In the genomic region with DNA sequence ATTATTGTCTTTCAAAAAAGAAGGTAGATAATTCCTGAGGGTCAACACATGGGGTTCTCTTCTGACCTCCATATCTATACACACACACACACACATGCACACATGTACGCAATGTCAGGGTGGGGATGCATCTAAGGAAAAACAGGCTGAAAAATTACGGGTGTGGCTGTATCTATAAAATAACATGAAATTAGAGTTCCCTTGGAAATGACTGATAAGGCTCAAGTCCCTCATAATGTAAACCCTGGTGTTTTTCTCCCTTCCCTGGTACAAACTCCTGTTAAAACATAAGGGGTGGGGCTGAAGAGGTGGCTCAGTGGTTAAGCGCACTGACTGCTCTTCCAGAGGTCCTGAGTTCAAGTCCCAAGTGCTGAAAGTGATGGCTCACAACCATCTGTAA, we compare ENCODE assay signal across 18 mouse cellular contexts. TPM values are rescaled to one million over a fixed set of nuclear protein-coding genes. Genes with fewer than 3 reads are reported as not detected.
DNase-seq lines count a peak whose midpoint lies in the region; ATAC-seq and TF ChIP-seq lines count a peak whose summit lies in the region.
"Had no signal": no experiment of that assay in that cellular context is flagged by ENCODE, and none has a peak within 500 bp of the region (broad histone marks: within the 10 kb centered on the region; RNA-seq: fewer than 3 reads in every experiment).

No protein-coding gene starts in this region.

- no peak for TF ChIP-seq POLR2A in cerebellum, adult 2 months (IDR thresholded peaks at IDR 0.05; ENCODE audit: borderline replicate concordance, insufficient read depth, low read length)

- peaks cover 7% of the 10 kb centered on the region; the same call in 1 of the 2 replicates for H3K36me3 ChIP-seq in forebrain, postnatal 0 days (ENCODE audit: insufficient read depth)
- no peaks in the 10 kb centered on the region for H3K36me3 ChIP-seq in forebrain, embryonic 11.5 days (ENCODE audit: control insufficient read depth, insufficient read depth, low read length)
- H3K36me3 ChIP-seq in midbrain, embryonic 15.5 days (replicated peaks): no peaks in the 10 kb centered on the region
- peaks cover 12% of the 10 kb centered on the region; the same call in 1 of the 2 replicates for H3K36me3 ChIP-seq in midbrain, embryonic 13.5 days
- H3K36me3 ChIP-seq in liver, embryonic 12.5 days: peaks cover 7% of the 10 kb centered on the region
- peaks cover 3% of the 10 kb centered on the region; the same call in 1 of the 2 replicates for H3K36me3 ChIP-seq in neural tube, embryonic 15.5 days

- ATAC-seq in forebrain, postnatal 0 days: no peak
- no peak for ATAC-seq in forebrain, embryonic 11.5 days (replicated peaks; ENCODE audit: low FRiP score)
- no peak for ATAC-seq in midbrain, embryonic 15.5 days (replicated peaks)
- ATAC-seq in midbrain, embryonic 13.5 days: no peak
- peak; percentile 64 for ATAC-seq in liver, embryonic 12.5 days
- no peak for ATAC-seq in neural tube, embryonic 15.5 days (ENCODE audit: low FRiP score)

- DNase-seq in forebrain, postnatal 0 days: no peak
- no peak for DNase-seq in forebrain, embryonic 11.5 days (ENCODE audit: low spot score)
- no peak for DNase-seq in ovary, postnatal 14 days (ENCODE audit: low spot score)
- no peak for DNase-seq in cerebellum, adult 2 months
- DNase-seq: cerebellum, postnatal 25 days; heart, adult 11 months; kidney, adult 11 months; lung, adult 18-20 months; thymus, adult 18-20 months had no signal

- H3K4me3 ChIP-seq in forebrain, postnatal 0 days (ENCODE audit: low read depth, low read length): no peak overlapping the region
- H3K4me3 ChIP-seq in forebrain, embryonic 11.5 days (ENCODE audit: low read depth, low read length): no peak overlapping the region
- no peak overlapping the region for H3K4me3 ChIP-seq in midbrain, embryonic 15.5 days
- no peak overlapping the region for H3K4me3 ChIP-seq in midbrain, embryonic 13.5 days (replicated peaks)
- no peak overlapping the region; the same call in 1 of the 2 replicates for H3K4me3 ChIP-seq in liver, embryonic 12.5 days
- H3K4me3 ChIP-seq in neural tube, embryonic 15.5 days (replicated peaks): no peak overlapping the region
- H3K4me3 ChIP-seq in cerebellum, adult 2 months (replicated peaks; ENCODE audit: insufficient read depth, low read depth, low read length): no peak overlapping the region
- H3K4me3 ChIP-seq: megakaryocyte, embryonic 14.5 days had no signal

- TF ChIP-seq CTCF in forebrain, postnatal 0 days (IDR thresholded peaks at IDR 0.05; ENCODE audit: low read depth): no peak
- TF ChIP-seq CTCF in cerebellum, adult 2 months (IDR thresholded peaks at IDR 0.05; ENCODE audit: borderline replicate concordance, insufficient read depth, low read depth, low read length): no peak

- H3K9me3 ChIP-seq in forebrain, postnatal 0 days (ENCODE audit: low read length): no peaks in the 10 kb centered on the region
- no peaks in the 10 kb centered on the region for H3K9me3 ChIP-seq in forebrain, embryonic 11.5 days (ENCODE audit: control insufficient read depth, low read length)
- H3K9me3 ChIP-seq in midbrain, embryonic 15.5 days: no peaks in the 10 kb centered on the region
- no peaks in the 10 kb centered on the region for H3K9me3 ChIP-seq in midbrain, embryonic 13.5 days
- no peaks in the 10 kb centered on the region for H3K9me3 ChIP-seq in liver, embryonic 12.5 days (replicated peaks)
- no peaks in the 10 kb centered on the region for H3K9me3 ChIP-seq in neural tube, embryonic 15.5 days (replicated peaks)
- H3K9me3 ChIP-seq: embryonic facial prominence, embryonic 13.5 days; megakaryocyte, embryonic 14.5 days had no signal

- no peaks in the 10 kb centered on the region for H3K27me3 ChIP-seq in forebrain, postnatal 0 days (ENCODE audit: insufficient read depth, low read length)
- H3K27me3 ChIP-seq in forebrain, embryonic 11.5 days (ENCODE audit: control insufficient read depth, insufficient read depth, low read length): no peaks in the 10 kb centered on the region
- no peaks in the 10 kb centered on the region for H3K27me3 ChIP-seq in midbrain, embryonic 15.5 days (replicated peaks)
- H3K27me3 ChIP-seq in midbrain, embryonic 13.5 days: no peaks in the 10 kb centered on the region
- no peaks in the 10 kb centered on the region for H3K27me3 ChIP-seq in liver, embryonic 12.5 days (replicated peaks)
- H3K27me3 ChIP-seq in neural tube, embryonic 15.5 days (replicated peaks): no peaks in the 10 kb centered on the region
- no peaks in the 10 kb centered on the region for H3K27me3 ChIP-seq in cerebellum, adult 2 months (ENCODE audit: control insufficient read depth, insufficient read depth, low read length)
- H3K27me3 ChIP-seq: embryonic facial prominence, embryonic 13.5 days; megakaryocyte, embryonic 14.5 days had no signal

- no peak overlapping the region for H3K9ac ChIP-seq in forebrain, postnatal 0 days
- H3K9ac ChIP-seq in forebrain, embryonic 11.5 days (ENCODE audit: low read length): no peak overlapping the region
- no peak overlapping the region for H3K9ac ChIP-seq in midbrain, embryonic 15.5 days
- H3K9ac ChIP-seq in midbrain, embryonic 13.5 days (replicated peaks): no peak overlapping the region
- no peak overlapping the region for H3K9ac ChIP-seq in liver, embryonic 12.5 days
- H3K9ac ChIP-seq in neural tube, embryonic 15.5 days (replicated peaks): no peak overlapping the region

- 99% methylated on average over 3 of the region's 3 CpGs for WGBS in forebrain, postnatal 0 days
- 92% methylated on average over 3 of the region's 3 CpGs for WGBS in forebrain, embryonic 11.5 days
- WGBS in midbrain, embryonic 15.5 days: 90% methylated on average over 3 of the region's 3 CpGs
- WGBS in midbrain, embryonic 13.5 days: 94% methylated on average over 3 of the region's 3 CpGs
- WGBS in liver, embryonic 12.5 days (ENCODE audit: insufficient replicate concordance): 58% methylated on average over 3 of the region's 3 CpGs
- WGBS in neural tube, embryonic 15.5 days: 92% methylated on average over 3 of the region's 3 CpGs
- 92% methylated on average over 3 of the region's 3 CpGs for WGBS in cerebellum, adult 2 months

- H3K4me1 ChIP-seq in forebrain, postnatal 0 days (ENCODE audit: insufficient read depth): peaks cover 6% of the 10 kb centered on the region; the same call in 1 of the 2 replicates
- H3K4me1 ChIP-seq in forebrain, embryonic 11.5 days (replicated peaks; ENCODE audit: control insufficient read depth, insufficient read depth, low read length): no peaks in the 10 kb centered on the region
- H3K4me1 ChIP-seq in midbrain, embryonic 15.5 days: peaks cover 13% of the 10 kb centered on the region; the same call in 1 of the 2 replicates
- peaks cover 13% of the 10 kb centered on the region for H3K4me1 ChIP-seq in midbrain, embryonic 13.5 days (replicated peaks)
- H3K4me1 ChIP-seq in liver, embryonic 12.5 days: peaks cover 43% of the 10 kb centered on the region
- H3K4me1 ChIP-seq in neural tube, embryonic 15.5 days: peaks cover 20% of the 10 kb centered on the region
- no peaks in the 10 kb centered on the region for H3K4me1 ChIP-seq in cerebellum, adult 2 months (ENCODE audit: control insufficient read depth, insufficient read depth, low read length)

- 0 out of 2 replicates have a peak overlapping the region, but pooled peaks have one; percentile 57 for H3K4me2 ChIP-seq in forebrain, postnatal 0 days (ENCODE audit: low read depth)
- no peak overlapping the region for H3K4me2 ChIP-seq in forebrain, embryonic 11.5 days (ENCODE audit: low read depth, low read length, severe bottlenecking)
- peak overlapping the region; percentile 59; the same call in 1 of the 2 replicates for H3K4me2 ChIP-seq in midbrain, embryonic 15.5 days
- H3K4me2 ChIP-seq in midbrain, embryonic 13.5 days (replicated peaks): no peak overlapping the region; the same call in 1 of the 2 replicates
- no peak overlapping the region for H3K4me2 ChIP-seq in liver, embryonic 12.5 days
- peak overlapping the region; percentile 59 for H3K4me2 ChIP-seq in neural tube, embryonic 15.5 days

- no peak overlapping the region for H3K27ac ChIP-seq in forebrain, postnatal 0 days (ENCODE audit: low read depth, low read length)
- H3K27ac ChIP-seq in forebrain, embryonic 11.5 days (ENCODE audit: low read depth, low read length): no peak overlapping the region
- no peak overlapping the region for H3K27ac ChIP-seq in midbrain, embryonic 15.5 days
- H3K27ac ChIP-seq in midbrain, embryonic 13.5 days: no peak overlapping the region
- H3K27ac ChIP-seq in liver, embryonic 12.5 days: no peak overlapping the region
- H3K27ac ChIP-seq in neural tube, embryonic 15.5 days (replicated peaks): no peak overlapping the region
- no peak overlapping the region for H3K27ac ChIP-seq in cerebellum, adult 2 months (ENCODE audit: insufficient read depth, low read length)

RNA-seq across cellular contexts. Expression of a gene that starts 1.7 kb away (rescaled TPM):
- 27.5 and 28.9 TPM in 2 replicates for total RNA-seq in forebrain, postnatal 0 days (2014; rRNA removed)
- polyA plus RNA-seq in forebrain, postnatal 0 days (2015; fragmentation: Nextera tagmentation; extraction: Ambion mirVana): 19.5 and 27.4 TPM in 2 replicates
- polyA plus RNA-seq in forebrain, embryonic 11.5 days (2014; fragmentation: Nextera tagmentation; extraction: Ambion mirVana): 63.5 and 67.0 TPM in 2 replicates
- 27.8 and 31.7 TPM in 2 replicates for polyA plus RNA-seq in midbrain, embryonic 15.5 days (2015; fragmentation: Nextera tagmentation; extraction: Ambion mirVana)
- polyA plus RNA-seq in midbrain, embryonic 13.5 days (2015; fragmentation: Nextera tagmentation; extraction: Ambion mirVana): 26.7 and 27.8 TPM in 2 replicates
- 40.4 and 42.2 TPM in 2 replicates for polyA plus RNA-seq in liver, embryonic 12.5 days (2016; fragmentation: Nextera tagmentation; extraction: Ambion mirVana)
- 29.6 and 35.0 TPM in 2 replicates for polyA plus RNA-seq in neural tube, embryonic 15.5 days (2015; fragmentation: Nextera tagmentation; extraction: Ambion mirVana)
- polyA plus RNA-seq in cerebellum, adult 2 months (2012; rRNA removed): 17.5 and 18.6 TPM in 2 replicates

RNA-seq across cellular contexts. Expression of a gene that starts 13.1 kb away (rescaled TPM):
- total RNA-seq in forebrain, postnatal 0 days (2014; rRNA removed): not detected in 2 replicates
- not detected in 2 replicates for polyA plus RNA-seq in forebrain, postnatal 0 days (2015; fragmentation: Nextera tagmentation; extraction: Ambion mirVana)
- not detected in 2 replicates for polyA plus RNA-seq in forebrain, embryonic 11.5 days (2014; fragmentation: Nextera tagmentation; extraction: Ambion mirVana)
- polyA plus RNA-seq in midbrain, embryonic 15.5 days (2015; fragmentation: Nextera tagmentation; extraction: Ambion mirVana): 0.22 TPM in 1 of 2 replicates, not detected in the other
- not detected in 2 replicates for polyA plus RNA-seq in midbrain, embryonic 13.5 days (2015; fragmentation: Nextera tagmentation; extraction: Ambion mirVana)
- not detected in 2 replicates for polyA plus RNA-seq in liver, embryonic 12.5 days (2016; fragmentation: Nextera tagmentation; extraction: Ambion mirVana)
- not detected in 2 replicates for polyA plus RNA-seq in neural tube, embryonic 15.5 days (2015; fragmentation: Nextera tagmentation; extraction: Ambion mirVana)
- polyA plus RNA-seq in cerebellum, adult 2 months (2012; rRNA removed): not detected in 2 replicates
- total RNA-seq: left cerebral cortex, adult 2 months had no signal
- polyA plus RNA-seq: embryonic facial prominence, embryonic 13.5 days; heart, postnatal 0 days; neural tube, embryonic 14.5 days had no signal

RNA-seq across cellular contexts. Expression of a gene that starts 16.5 kb away (rescaled TPM):
- 40.1 and 44.9 TPM in 2 replicates for total RNA-seq in forebrain, postnatal 0 days (2014; rRNA removed)
- polyA plus RNA-seq in forebrain, postnatal 0 days (2015; fragmentation: Nextera tagmentation; extraction: Ambion mirVana): 23.7 and 25.5 TPM in 2 replicates
- 20.4 and 24.5 TPM in 2 replicates for polyA plus RNA-seq in forebrain, embryonic 11.5 days (2014; fragmentation: Nextera tagmentation; extraction: Ambion mirVana)
- polyA plus RNA-seq in midbrain, embryonic 15.5 days (2015; fragmentation: Nextera tagmentation; extraction: Ambion mirVana): 33.7 and 34.2 TPM in 2 replicates
- polyA plus RNA-seq in midbrain, embryonic 13.5 days (2015; fragmentation: Nextera tagmentation; extraction: Ambion mirVana): 28.1 and 29.3 TPM in 2 replicates
- polyA plus RNA-seq in liver, embryonic 12.5 days (2016; fragmentation: Nextera tagmentation; extraction: Ambion mirVana): 9.3 and 9.7 TPM in 2 replicates
- 26.0 and 28.5 TPM in 2 replicates for polyA plus RNA-seq in neural tube, embryonic 15.5 days (2015; fragmentation: Nextera tagmentation; extraction: Ambion mirVana)
- polyA plus RNA-seq in cerebellum, adult 2 months (2012; rRNA removed): 22.3 and 23.5 TPM in 2 replicates

RNA-seq across cellular contexts. Expression of a gene that starts 45.6 kb away (rescaled TPM):
- total RNA-seq in forebrain, postnatal 0 days (2014; rRNA removed): 2.4 and 4.6 TPM in 2 replicates
- 2.7 and 4.9 TPM in 2 replicates for polyA plus RNA-seq in forebrain, postnatal 0 days (2015; fragmentation: Nextera tagmentation; extraction: Ambion mirVana)
- 2.1 and 2.6 TPM in 2 replicates for polyA plus RNA-seq in forebrain, embryonic 11.5 days (2014; fragmentation: Nextera tagmentation; extraction: Ambion mirVana)
- 4.7 and 5.4 TPM in 2 replicates for polyA plus RNA-seq in midbrain, embryonic 15.5 days (2015; fragmentation: Nextera tagmentation; extraction: Ambion mirVana)
- 3.4 and 3.5 TPM in 2 replicates for polyA plus RNA-seq in midbrain, embryonic 13.5 days (2015; fragmentation: Nextera tagmentation; extraction: Ambion mirVana)
- polyA plus RNA-seq in liver, embryonic 12.5 days (2016; fragmentation: Nextera tagmentation; extraction: Ambion mirVana): 23.1 and 25.9 TPM in 2 replicates
- polyA plus RNA-seq in neural tube, embryonic 15.5 days (2015; fragmentation: Nextera tagmentation; extraction: Ambion mirVana): 5.5 and 13.7 TPM in 2 replicates
- polyA plus RNA-seq in cerebellum, adult 2 months (2012; rRNA removed): 2.4 and 2.5 TPM in 2 replicates

Comparison
In these comparisons a context has a peak if more than half of its experiments do, and no peak if none do; other contexts are left out.
1. H3K4me2 ChIP-seq: peak in forebrain, postnatal 0 days (single experiment), midbrain, embryonic 15.5 days (single experiment) and neural tube, embryonic 15.5 days (single experiment); none in forebrain, embryonic 11.5 days (single experiment), midbrain, embryonic 13.5 days (single experiment) and liver, embryonic 12.5 days (single experiment).